Mouse (Mus musculus): ENCODE results near the gene Fbxo47. TPM values are rescaled to one million over a fixed set of nuclear protein-coding genes. Genes with fewer than 3 reads are reported as not detected.
A peak's percentile ranks its signal among the peaks of the same experiment; 100 is the strongest.

Gene Fbxo47
- polyA plus RNA-seq, 1 experiment from 2014 or later, result 0.60 TPM

GRCm38 (mm10) chr11:97815736-97816135 lies 68.2 kb downstream of the Fbxo47 start:
- H3K9me3 ChIP-seq (replicated peaks; ENCODE audit: control insufficient read depth, low read length), result no peaks in the 10 kb centered on the region
- no peak overlapping the region for H3K4me3 ChIP-seq (ENCODE audit: low read depth, low read length)
- H3K27ac ChIP-seq (replicated peaks; ENCODE audit: low read depth, low read length), result peak overlapping the region; percentile 20; the same call in 1 of the 2 replicates
- DNase-seq (ENCODE audit: low spot score) (no peak), ATAC-seq (replicated peaks; ENCODE audit: insufficient number of reproducible peaks, low FRiP score, low TSS enrichment, low read depth) (no peak)
- 71% methylated on average over 11 of the region's 11 CpGs for WGBS
- no peaks in the 10 kb centered on the region for H3K27me3 ChIP-seq (ENCODE audit: control insufficient read depth, insufficient read depth, low read length)
- H3K9ac ChIP-seq (replicated peaks; ENCODE audit: low read length), result peak overlapping the region; percentile 22; the same call in 1 of the 2 replicates
- H3K4me1 ChIP-seq (ENCODE audit: control insufficient read depth, insufficient read depth, low read length), result peaks cover 39% of the 10 kb centered on the region
- no peak overlapping the region for H3K4me2 ChIP-seq (ENCODE audit: low read depth, low read length)
- no peaks in the 10 kb centered on the region; the same call in 1 of the 2 replicates for H3K36me3 ChIP-seq (replicated peaks; ENCODE audit: control insufficient read depth, insufficient read depth, low read depth, low read length)

- Histone ChIP-seq H3K27ac (replicated peaks; ENCODE audit: low read depth, low read length) (no peak overlapping the region), H3K9ac (replicated peaks; ENCODE audit: low read length) (no peak overlapping the region), H3K27me3 (ENCODE audit: control insufficient read depth, insufficient read depth, low read length) (no peaks in the 10 kb centered on the region), H3K9me3 (replicated peaks; ENCODE audit: control insufficient read depth, low read length) (no peaks in the 10 kb centered on the region), H3K36me3 (replicated peaks; ENCODE audit: control insufficient read depth, insufficient read depth, low read depth, low read length) (peaks cover 2% of the 10 kb centered on the region; the same call in 1 of the 2 replicates), H3K4me3 (ENCODE audit: low read depth, low read length) (no peak overlapping the region), H3K4me2 (ENCODE audit: low read depth, low read length) (no peak overlapping the region), H3K4me1 (ENCODE audit: control insufficient read depth, insufficient read depth, low read length) (peaks cover 41% of the 10 kb centered on the region)
- no peak for ATAC-seq (replicated peaks; ENCODE audit: insufficient number of reproducible peaks, low FRiP score, low TSS enrichment, low read depth)
- WGBS, result 80% methylated on average over 17 of the region's 17 CpGs
- no peak for DNase-seq (ENCODE audit: low spot score)
These were observed 70.0 kb downstream of the Fbxo47 start for GRCm38 (mm10) chr11:97813746-97814515.

GRCm38 (mm10) chr11:97813085-97813484 lies 70.9 kb downstream of the Fbxo47 start:
- Histone ChIP-seq H3K27me3 (ENCODE audit: control insufficient read depth, insufficient read depth, low read length) (no peaks in the 10 kb centered on the region), H3K36me3 (replicated peaks; ENCODE audit: control insufficient read depth, insufficient read depth, low read depth, low read length) (peaks cover 3% of the 10 kb centered on the region; the same call in 1 of the 2 replicates), H3K4me2 (ENCODE audit: low read depth, low read length) (no peak overlapping the region), H3K4me3 (ENCODE audit: low read depth, low read length) (no peak overlapping the region), H3K9ac (replicated peaks; ENCODE audit: low read length) (peak overlapping the region; percentile 25; the same call in 1 of the 2 replicates), H3K27ac (replicated peaks; ENCODE audit: low read depth, low read length) (no peak overlapping the region), H3K4me1 (ENCODE audit: control insufficient read depth, insufficient read depth, low read length) (peaks cover 42% of the 10 kb centered on the region), H3K9me3 (replicated peaks; ENCODE audit: control insufficient read depth, low read length) (no peaks in the 10 kb centered on the region)
- DNase-seq (ENCODE audit: low spot score) (no peak), ATAC-seq (replicated peaks; ENCODE audit: insufficient number of reproducible peaks, low FRiP score, low TSS enrichment, low read depth) (no peak; the same call in 1 of the 2 replicates)
- 53% methylated on average over 7 of the region's 7 CpGs for WGBS

- Histone ChIP-seq H3K27ac (replicated peaks; ENCODE audit: low read depth, low read length) (peak overlapping the region; percentile 56; the same call in 1 of the 2 replicates), H3K4me3 (ENCODE audit: low read depth, low read length) (no peak overlapping the region), H3K4me1 (ENCODE audit: control insufficient read depth, insufficient read depth, low read length) (peaks cover 43% of the 10 kb centered on the region), H3K27me3 (ENCODE audit: control insufficient read depth, insufficient read depth, low read length) (no peaks in the 10 kb centered on the region), H3K4me2 (ENCODE audit: low read depth, low read length) (peak overlapping the region; percentile 16; the same call in 1 of the 2 replicates), H3K9ac (replicated peaks; ENCODE audit: low read length) (peak overlapping the region; percentile 25), H3K9me3 (replicated peaks; ENCODE audit: control insufficient read depth, low read length) (no peaks in the 10 kb centered on the region), H3K36me3 (replicated peaks; ENCODE audit: control insufficient read depth, insufficient read depth, low read depth, low read length) (peaks cover 3% of the 10 kb centered on the region; the same call in 1 of the 2 replicates)
- ATAC-seq (replicated peaks; ENCODE audit: insufficient number of reproducible peaks, low FRiP score, low TSS enrichment, low read depth) (peak; percentile 66), DNase-seq (ENCODE audit: low spot score) (peak; percentile 75)
- 13% methylated on average over 3 of the region's 3 CpGs for WGBS
These were observed 71.4 kb downstream of the Fbxo47 start for GRCm38 (mm10) chr11:97812491-97812921.

- ATAC-seq (replicated peaks; ENCODE audit: insufficient number of reproducible peaks, low FRiP score, low TSS enrichment, low read depth), result 0 out of 2 replicates have a peak, but pooled peaks have one; percentile 11
- H3K4me2 ChIP-seq (ENCODE audit: low read depth, low read length), result no peak overlapping the region; the same call in 1 of the 2 replicates
- H3K9ac ChIP-seq (replicated peaks; ENCODE audit: low read length), result no peak overlapping the region; the same call in 1 of the 2 replicates
- H3K4me1 ChIP-seq (ENCODE audit: control insufficient read depth, insufficient read depth, low read length), result peaks cover 41% of the 10 kb centered on the region
- WGBS, result 32% methylated on average over 12 of the region's 13 CpGs
- no peak overlapping the region for H3K4me3 ChIP-seq (ENCODE audit: low read depth, low read length)
- H3K9me3 ChIP-seq (replicated peaks; ENCODE audit: control insufficient read depth, low read length), result no peaks in the 10 kb centered on the region
- DNase-seq (ENCODE audit: low spot score), result no peak
- H3K27ac ChIP-seq (replicated peaks; ENCODE audit: low read depth, low read length), result peak overlapping the region; percentile 56; the same call in 1 of the 2 replicates
- H3K36me3 ChIP-seq (replicated peaks; ENCODE audit: control insufficient read depth, insufficient read depth, low read depth, low read length), result peaks cover 3% of the 10 kb centered on the region; the same call in 1 of the 2 replicates
- no peaks in the 10 kb centered on the region for H3K27me3 ChIP-seq (ENCODE audit: control insufficient read depth, insufficient read depth, low read length)
These were observed 72.2 kb downstream of the Fbxo47 start for GRCm38 (mm10) chr11:97811569-97812362.

GRCm38 (mm10) chr11:97810970-97811369 lies 73.0 kb downstream of the Fbxo47 start:
- WGBS, result 10% methylated on average over 3 of the region's 3 CpGs

GRCm38 (mm10) chr11:97810356-97810755 lies 73.6 kb downstream of the Fbxo47 start:
- Histone ChIP-seq H3K27me3 (ENCODE audit: control insufficient read depth, insufficient read depth, low read length) (no peaks in the 10 kb centered on the region), H3K27ac (replicated peaks; ENCODE audit: low read depth, low read length) (no peak overlapping the region), H3K4me1 (ENCODE audit: control insufficient read depth, insufficient read depth, low read length) (peaks cover 42% of the 10 kb centered on the region), H3K9me3 (replicated peaks; ENCODE audit: control insufficient read depth, low read length) (no peaks in the 10 kb centered on the region), H3K4me2 (ENCODE audit: low read depth, low read length) (no peak overlapping the region), H3K36me3 (replicated peaks; ENCODE audit: control insufficient read depth, insufficient read depth, low read depth, low read length) (peaks cover 3% of the 10 kb centered on the region; the same call in 1 of the 2 replicates), H3K4me3 (ENCODE audit: low read depth, low read length) (no peak overlapping the region), H3K9ac (replicated peaks; ENCODE audit: low read length) (no peak overlapping the region)
- 71% methylated on average over 7 of the region's 7 CpGs for WGBS
- no peak for ATAC-seq (replicated peaks; ENCODE audit: insufficient number of reproducible peaks, low FRiP score, low TSS enrichment, low read depth)
- no peak for DNase-seq (ENCODE audit: low spot score)

More at GRCm38 (mm10) chr11:97810970-97811369, 73.0 kb downstream of the Fbxo47 start:
- DNase-seq (ENCODE audit: low spot score) (peak; percentile 20), ATAC-seq (replicated peaks; ENCODE audit: insufficient number of reproducible peaks, low FRiP score, low TSS enrichment, low read depth) (no peak)
- Histone ChIP-seq H3K27ac (replicated peaks; ENCODE audit: low read depth, low read length) (no peak overlapping the region; the same call in 1 of the 2 replicates), H3K9me3 (replicated peaks; ENCODE audit: control insufficient read depth, low read length) (no peaks in the 10 kb centered on the region), H3K9ac (replicated peaks; ENCODE audit: low read length) (no peak overlapping the region), H3K36me3 (replicated peaks; ENCODE audit: control insufficient read depth, insufficient read depth, low read depth, low read length) (peaks cover 3% of the 10 kb centered on the region; the same call in 1 of the 2 replicates), H3K4me2 (ENCODE audit: low read depth, low read length) (no peak overlapping the region), H3K4me1 (ENCODE audit: control insufficient read depth, insufficient read depth, low read length) (peaks cover 38% of the 10 kb centered on the region), H3K27me3 (ENCODE audit: control insufficient read depth, insufficient read depth, low read length) (no peaks in the 10 kb centered on the region), H3K4me3 (ENCODE audit: low read depth, low read length) (no peak overlapping the region)

All from embryonic facial prominence, embryonic 11.5 days (tissue).